Mouse (Mus musculus) heart, postnatal 4 days (tissue): Measurements from ENCODE around the gene Tekt3. TPM values are rescaled to one million over a fixed set of nuclear protein-coding genes. Genes with fewer than 3 reads are reported as not detected.

Experiments
- DNase-seq: peaks from one replicate; pipeline ENCODE4 v3.0.0; 2021
- total RNA-seq, 2 experiments: library from RNA; stranded (reverse); gene quantifications; 2 replicates each; pipeline ENCODE4 v1.2.3; 2021

Gene Tekt3
- total RNA-seq, 2 experiments from 2014 or later: not detected

DNA sequence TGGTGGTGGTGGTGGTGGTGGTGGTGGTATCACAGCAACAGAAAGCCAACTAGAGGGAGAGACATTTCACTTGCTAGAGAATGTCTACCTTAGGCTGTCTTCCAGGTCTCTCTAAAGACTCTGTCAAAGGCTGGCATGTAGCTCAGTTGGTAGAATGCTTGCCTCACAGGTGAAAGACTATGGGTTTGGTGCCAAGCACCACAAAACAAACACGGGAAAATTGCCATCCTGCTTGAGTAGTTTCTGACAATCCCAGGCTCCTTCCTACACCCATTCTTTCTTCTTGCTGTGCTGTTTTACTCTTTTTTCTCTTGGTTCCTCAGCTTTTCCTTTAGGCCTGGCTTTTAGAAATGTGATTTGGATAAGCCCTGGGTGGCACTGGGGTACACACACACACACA, 5.1 kb downstream of the Tekt3 start:
- no peak for DNase-seq

DNA sequence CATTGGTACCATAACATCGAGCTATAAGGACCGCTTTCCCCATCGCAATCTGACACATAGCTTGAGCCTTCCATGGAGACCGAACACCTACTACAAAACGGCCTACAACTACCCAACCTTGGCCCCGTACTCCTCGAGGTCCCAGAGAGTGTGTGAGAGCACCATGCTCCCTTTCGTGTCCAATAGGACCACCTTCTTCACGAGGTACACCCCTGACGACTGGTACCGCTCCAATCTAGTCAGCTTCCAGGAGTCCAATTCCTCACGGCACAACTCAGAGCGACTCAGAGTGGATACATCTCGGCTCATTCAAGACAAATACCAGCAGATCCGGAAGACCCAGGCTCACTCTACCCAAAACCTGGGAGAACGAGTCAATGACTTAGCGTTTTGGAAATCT, 8.6 kb downstream of the Tekt3 start:
- DNase-seq: no peak

- DNase-seq: no peak
Observed at GRCm38 (mm10) chr11:63084536-63084935, 23.1 kb downstream of the Tekt3 start.

DNA sequence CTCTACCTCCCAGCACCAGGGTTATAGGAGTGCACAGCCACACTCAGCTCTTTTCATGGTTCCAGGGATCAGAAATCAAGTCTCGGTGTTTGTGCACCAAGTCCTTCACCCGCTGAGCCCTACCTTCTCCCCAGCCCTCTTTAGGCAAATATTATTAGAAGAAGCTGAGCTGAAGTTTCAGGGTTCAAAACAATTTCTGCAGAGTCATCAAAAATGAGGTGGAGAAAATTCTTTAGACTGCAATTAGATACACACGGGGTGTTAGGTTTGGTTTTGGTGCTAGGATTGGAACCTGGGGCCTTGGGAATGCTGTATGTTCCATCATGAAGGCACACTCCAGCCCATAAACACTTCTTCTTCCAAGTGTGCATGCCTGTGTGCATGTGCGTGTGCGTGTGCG, 27.2 kb downstream of the Tekt3 start:
- DNase-seq: no peak

DNA sequence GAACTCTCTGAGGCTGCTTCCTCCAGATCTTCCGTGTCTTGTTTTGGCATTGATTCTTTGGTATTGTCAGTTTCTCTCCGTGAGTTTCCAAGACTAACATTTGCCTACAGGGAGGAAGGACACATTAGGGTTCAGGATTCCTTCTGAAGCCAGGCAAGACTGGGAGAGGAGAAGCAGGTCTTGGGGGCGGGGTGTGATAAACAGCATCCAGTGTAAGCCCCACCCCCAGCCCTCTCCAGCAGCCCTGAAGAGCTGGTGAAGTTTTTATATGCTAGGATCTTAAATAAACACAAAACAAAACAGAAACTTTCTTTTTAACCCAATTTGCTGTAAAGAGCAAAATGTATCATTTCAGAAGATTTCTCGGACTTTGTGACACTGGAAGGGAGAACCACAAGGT, 28.8 kb downstream of the Tekt3 start:
- DNase-seq: no peak

DNA sequence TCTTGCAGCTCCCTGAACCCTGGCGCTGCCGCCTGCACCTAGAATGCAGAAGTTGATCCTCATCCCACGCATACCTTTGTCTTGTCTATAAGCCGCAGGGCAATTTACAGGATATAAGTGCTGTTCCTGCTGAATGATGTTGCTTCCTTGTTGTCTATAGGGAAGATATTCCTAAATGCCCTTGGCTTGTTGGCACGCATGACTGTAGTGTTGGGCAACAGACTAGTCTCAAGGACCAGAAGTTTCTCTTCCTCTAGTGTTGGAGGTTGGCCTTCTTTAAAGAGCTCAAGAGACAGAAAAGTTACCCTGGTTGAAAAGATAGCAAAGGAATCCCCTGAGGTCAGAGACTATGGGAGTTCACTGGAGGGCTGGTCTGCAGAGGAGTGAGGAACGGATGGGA, 29.5 kb downstream of the Tekt3 start:
- DNase-seq: no peak

GRCm38 (mm10) chr11:63092271-63092670, 30.8 kb downstream of the Tekt3 start:
- no peak for DNase-seq

DNA sequence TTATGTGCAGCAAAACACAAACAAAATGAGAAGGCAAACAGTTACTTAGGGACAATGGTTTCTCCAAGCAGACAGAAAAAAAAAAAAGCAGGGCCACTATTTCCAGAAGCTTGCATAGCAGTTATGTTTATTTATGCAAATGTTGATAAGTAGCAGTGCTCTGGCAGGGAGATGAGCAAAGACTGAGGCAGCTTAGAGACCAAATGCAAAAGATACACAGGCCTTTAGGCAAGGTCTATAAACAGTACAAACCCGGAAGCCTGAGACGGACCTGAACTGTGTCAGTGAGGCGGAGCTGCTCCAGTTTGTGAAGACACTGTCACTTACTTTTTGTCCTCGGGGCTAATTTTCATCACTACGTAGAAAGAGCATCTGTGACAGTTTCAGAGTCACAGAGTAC, 32.1 kb downstream of the Tekt3 start:
- no peak for DNase-seq

DNA sequence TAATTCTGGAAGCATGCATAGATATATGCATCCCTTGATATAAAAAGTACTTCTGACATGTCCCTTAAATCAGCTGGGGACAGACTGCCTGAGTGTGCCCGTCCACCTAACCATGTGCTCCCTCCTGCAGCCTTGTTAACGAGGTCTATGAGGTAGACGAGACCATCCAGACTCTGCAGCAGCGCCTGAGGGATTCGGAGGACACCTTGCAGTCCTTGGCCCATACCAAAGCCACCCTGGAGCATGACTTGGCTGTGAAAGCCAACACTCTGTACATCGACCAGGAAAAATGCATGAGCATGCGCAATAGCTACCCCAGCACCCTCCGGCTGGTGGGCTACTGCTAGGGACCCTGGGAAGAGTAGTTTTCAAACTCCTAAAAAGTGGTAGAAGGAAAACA, 33.0 kb downstream of the Tekt3 start:
- no peak for DNase-seq

DNA sequence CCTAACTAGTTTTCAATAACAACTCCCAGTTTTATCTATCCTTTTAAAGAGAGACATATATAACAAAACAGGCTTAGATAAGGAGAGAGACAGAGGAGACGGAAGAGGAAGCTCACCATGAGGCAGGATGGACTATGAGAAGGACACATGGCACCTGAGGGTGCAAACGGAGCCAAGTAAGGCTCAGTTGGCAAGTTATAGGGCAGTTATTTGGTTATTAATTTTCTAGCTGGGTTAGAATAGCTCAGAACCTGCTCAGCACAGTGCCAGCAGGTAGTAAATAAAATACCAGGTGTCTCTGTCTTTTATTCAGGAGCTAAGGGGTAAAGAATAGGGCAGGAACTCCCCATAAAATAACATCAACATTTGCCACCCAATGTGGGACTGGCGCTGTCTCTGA, 36.6 kb downstream of the Tekt3 start:
- DNase-seq: no peak

DNA sequence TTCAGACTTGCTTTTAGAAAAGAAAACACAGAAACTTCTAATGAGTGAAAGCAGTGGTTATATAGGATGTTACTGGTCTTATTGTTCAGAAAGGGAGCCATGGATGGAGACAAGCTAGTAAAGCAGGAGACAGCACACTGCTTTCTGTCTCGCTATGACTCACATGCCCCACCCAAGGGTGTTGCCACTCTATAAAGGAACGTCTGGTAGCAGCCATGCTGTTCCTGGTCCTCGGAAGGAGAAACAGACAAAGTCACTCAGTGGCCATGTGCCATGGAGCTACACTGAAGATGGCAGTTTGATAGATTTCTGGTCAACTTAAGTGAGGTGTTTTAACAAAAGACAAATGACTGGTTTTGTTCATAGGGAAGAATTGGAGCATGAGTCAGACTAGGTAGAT, 37.9 kb downstream of the Tekt3 start:
- DNase-seq: no peak

DNA sequence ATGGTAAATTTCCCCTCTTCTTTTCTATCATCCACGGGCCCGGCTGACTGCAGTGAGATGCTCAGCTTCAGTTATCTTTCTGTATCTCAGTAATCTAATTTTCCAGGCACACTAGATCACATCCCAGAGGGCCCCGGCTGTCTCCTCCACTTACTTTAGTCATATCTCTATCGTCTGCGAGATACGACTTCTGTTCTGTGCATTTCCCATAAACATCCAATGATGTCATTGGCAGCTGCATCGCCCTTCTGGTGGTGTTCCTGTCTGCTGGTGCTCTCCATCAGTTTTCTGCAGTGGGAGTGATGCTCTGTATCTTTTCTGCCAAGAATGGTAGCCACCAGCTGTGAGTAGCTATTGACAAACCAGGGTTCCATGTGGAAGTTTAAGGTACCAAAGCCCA, 41.8 kb downstream of the Tekt3 start:
- no peak for DNase-seq

GRCm38 (mm10) chr11:63104026-63104425, 42.6 kb downstream of the Tekt3 start:
- DNase-seq: no peak

DNA sequence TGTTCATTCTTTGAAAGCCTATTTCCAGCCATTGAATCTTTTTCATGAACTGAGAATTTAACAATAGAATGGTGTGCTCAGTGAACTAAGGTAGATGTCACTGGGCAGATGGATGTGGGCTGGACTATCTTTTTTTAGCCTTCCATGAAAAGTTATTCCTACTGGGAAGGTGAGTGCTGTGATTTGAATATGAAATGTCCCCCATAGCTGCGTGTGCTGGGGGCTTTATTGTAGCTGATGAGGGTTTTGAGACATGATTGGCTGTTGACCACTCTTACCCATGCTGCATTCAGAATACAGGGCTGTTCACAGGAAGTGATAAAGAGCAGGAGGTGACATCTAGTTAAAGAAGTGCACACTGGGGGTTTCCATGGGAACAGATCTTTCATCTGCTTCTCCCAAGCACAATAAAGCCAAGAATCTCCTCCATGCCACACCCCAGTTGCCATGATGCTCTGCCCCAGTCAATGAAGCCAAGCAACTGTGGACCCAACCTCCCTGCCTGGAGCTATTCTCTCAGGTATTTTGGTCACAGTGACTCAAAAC, 47.8 kb downstream of the Tekt3 start:
- DNase-seq: no peak

- DNase-seq: no peak
Observed at GRCm38 (mm10) chr11:63110329-63110728, 48.9 kb downstream of the Tekt3 start.

DNA sequence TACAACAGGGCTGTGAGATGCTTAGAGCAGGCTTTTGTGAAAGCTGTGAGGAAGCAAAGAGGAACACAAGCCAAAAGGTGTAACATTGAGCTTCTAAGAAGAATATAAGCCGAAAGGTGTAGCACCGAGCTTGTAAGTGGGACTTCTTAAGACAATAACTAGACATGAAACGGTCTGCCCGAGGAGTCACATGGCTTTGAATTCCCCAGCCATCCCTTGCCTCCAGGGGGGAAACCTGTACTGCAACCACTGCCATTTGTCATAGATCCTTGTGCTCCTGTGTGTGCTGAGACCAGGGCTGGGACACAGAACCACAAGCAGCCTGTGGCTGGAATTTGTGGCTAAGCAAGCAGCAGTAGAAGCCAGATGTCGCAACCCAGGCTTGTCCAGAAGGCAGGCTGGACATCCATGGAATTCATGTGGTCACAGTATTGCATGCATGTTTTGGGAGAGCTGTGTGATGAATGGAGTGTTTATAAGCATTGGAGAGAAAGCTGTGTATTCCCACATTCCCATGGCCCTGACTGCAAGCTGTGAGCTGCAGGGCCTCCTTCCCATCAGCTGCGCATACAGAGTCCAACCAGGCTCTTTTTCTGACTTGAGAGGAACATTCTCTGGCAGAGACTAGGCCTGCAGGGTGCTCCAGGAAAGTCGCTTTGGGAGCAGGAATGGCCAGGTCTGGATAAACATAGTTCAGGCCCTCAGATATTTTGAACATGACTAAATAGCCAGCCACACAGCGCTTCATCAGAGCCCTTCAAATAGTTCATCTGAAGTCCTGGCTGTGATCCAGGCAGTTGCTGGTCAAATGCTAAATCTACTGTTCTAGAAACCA, 53.6 kb downstream of the Tekt3 start:
- DNase-seq: peak; percentile 69

DNA sequence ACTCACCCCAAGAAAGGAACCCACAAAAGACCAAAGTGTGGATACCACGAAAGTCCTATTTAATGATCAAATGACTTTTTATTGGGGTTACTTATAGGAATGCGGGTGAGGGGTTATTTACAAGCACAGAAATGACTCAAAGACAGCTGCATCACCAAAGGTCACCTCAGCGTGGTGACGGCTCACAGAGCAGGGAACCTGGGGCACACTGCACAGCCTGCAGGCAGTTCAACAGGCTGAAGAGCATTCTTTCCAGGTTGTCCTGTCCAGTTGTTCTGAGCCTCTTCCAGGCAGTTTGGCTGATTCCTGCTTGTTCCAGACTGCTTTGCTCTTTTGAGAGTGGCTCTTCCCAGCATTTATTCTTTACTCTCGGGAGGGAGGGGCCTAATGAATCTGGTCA, 55.2 kb downstream of the Tekt3 start:
- no peak for DNase-seq

DNA sequence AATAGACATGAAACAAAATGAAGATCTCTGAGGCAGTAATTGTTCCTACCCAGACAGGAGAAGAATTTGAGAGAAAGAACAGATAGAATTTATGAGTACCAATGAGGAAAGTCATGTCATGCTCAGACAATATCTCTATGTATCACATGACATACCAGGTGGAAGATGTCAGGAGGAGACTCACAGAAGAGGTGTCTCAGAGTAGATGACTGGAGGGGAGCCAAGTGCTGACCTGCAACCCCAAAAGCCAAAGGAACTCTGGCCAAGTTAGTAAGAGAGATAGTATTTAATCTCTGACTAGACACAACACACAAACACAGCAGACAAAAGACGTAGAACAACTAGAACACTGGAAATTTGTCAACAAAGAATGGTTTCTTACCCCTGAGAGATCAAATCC, 55.8 kb downstream of the Tekt3 start:
- DNase-seq: no peak

DNA sequence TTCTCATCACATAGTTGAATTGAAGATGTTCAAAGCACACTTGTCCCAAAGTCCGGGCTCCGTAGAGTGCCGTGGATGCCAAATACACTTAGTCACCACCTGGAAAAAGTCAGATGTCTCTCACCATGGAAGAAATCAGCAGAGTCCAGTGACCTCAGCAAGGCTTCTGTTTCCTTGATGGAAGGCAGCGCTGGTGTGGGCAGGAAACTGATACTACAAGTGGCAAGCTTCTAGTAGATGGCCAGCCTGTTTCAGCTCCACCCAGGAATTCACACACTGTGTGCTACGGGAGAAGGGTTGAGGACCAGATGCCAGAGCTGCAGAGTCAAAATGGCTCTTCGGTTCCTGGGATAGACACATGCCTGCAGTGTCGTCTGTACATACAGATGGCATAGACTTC, 58.3 kb downstream of the Tekt3 start:
- peak; percentile 29 for DNase-seq

DNA sequence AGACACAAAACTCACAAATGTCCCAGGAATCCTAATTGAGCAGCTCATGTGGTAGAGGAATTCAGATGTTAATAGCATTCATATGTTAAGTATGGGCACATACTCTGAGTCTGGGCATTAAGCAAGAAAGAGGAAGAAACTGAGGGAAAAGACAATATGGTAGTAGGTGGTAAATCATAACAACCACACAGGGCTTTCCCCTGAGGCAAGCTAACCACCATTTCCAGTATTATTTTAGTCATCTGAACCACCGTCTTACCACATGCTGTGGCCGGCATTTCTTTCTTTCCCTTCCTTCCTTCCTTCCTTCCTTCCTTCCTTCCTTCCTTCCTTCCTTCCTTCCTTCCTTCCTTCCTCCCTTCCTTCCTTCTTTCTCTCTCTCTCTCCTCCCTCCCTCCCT, 60.8 kb downstream of the Tekt3 start:
- DNase-seq: no peak

DNA sequence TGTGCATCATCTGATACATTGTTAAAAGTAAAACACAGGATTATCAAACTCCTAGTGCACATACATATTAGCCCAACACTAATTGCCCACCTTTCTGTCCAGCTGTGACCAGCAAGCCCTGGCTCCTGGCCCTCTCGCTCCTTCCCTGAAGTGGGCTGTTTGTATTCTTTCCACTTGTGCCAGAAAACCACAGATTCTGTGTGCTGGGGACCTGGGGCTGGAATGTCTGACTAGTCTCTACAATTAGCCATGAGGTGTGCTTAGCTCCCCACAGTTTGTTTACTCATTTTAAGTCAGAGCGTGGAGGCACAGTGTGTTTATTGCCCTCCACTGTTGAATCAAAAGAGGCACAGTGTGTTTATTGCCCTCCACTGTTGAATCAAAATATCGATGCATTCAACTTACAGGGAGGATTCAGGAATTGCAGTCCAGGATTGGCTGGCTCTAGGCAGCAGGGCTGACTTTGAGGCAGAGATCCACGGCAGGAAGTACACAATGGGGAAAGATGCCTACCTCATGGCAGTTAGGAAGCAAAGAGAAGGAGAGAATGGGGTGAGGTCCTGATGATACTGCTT, 61.4 kb downstream of the Tekt3 start:
- no peak for DNase-seq

- no peak for DNase-seq
Observed at GRCm38 (mm10) chr11:63124316-63124715, 62.9 kb downstream of the Tekt3 start.

DNA sequence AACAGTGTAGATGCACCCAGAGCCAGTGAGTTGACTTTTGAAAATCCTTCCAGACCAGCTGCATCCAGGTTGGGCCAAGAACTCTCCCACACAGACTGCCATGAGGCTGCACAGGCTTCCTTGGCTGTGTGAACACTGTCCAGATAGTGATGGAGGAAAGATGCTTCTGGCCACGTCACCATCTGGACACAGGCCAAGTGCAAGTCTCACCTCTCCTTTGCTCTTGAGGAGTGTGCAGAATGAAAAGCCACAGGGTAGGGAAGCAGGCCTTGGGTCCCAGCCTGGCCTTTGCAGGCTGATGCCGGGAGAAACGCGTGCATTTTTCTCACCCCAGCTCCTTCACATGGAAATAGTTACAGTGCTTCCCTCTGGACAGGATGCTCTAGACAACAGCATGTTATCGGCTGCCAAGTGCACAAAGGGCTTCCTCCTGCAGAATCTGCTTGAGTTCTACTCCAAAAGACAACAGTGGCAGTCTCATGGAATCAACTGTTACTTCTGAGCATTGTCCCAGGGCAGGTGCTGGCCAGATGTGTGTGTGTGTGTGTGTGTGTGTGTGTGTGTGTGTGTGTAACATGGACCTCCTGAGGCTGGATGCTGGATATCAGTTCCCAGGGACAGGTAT, 64.5 kb downstream of the Tekt3 start:
- peak; percentile 77 for DNase-seq

DNA sequence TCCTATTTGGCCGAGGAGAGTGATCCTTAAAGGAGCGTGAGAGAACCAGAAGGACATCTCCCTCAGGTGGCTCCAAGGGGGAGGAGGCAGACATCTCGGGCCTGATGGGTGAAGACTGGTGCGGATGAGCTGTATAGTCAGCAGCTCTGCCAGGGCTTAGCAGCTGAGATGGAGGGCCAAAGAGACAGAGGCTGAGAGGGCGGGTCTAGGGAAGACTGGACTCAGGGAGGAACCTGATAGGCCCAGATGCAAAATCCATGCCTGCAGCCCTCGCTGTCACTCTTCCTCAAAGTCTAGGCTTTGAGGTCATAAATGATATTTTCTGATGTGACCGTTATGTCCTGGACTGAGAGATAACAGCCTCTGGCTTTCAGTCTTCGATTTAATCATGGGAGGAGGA, 65.5 kb downstream of the Tekt3 start:
- no peak for DNase-seq
